Mouse (Mus musculus) megakaryocyte, embryonic 14.5 days (primary cell): ENCODE results near the gene Nup133.

Experiments
- FLI1 ChIP-seq: IDR thresholded peaks from 2 replicates; pipeline ENCODE4 v1.6.1; 2012; ENCODE audit warnings: low read length, inconsistent platforms, mixed read lengths
- GATA1 ChIP-seq: IDR thresholded peaks from 3 replicates; pipeline ENCODE4 v1.6.1; 2012; ENCODE audit warnings: mixed read lengths, low read length, inconsistent platforms, borderline replicate concordance

DNA sequence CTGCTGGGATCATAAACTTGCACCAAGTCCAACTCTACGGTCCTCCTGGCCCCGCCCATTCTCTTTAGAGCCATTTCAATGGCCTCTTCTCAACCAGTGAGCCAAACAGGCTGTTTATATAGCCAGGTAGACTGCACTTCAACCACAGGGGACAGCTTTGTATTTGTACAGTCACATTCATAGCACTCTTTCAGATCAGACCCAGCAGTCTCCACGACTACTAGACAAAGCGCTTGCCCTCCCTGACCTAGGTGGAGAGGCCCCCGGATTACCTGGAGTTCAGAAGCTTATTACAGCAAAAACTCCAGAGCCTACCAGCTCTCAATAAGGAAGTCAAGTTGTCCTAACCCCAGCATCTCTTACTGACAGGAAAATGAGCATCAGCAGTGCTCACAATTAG lies 44.5 kb upstream of the Nup133 start:
- TF ChIP-seq GATA1, result no peak
- TF ChIP-seq FLI1, result no peak
